Mouse (Mus musculus): ENCODE measurements at regions not wholly inside any gene's neighbourhood (a gene's known extent, or its start where the extent isn't known, plus 50 kb on each side); places are given as distances from the start of the nearest gene placed in this dataset. TPM values are rescaled to one million over a fixed set of nuclear protein-coding genes. Genes with fewer than 3 reads are reported as not detected.

DNA sequence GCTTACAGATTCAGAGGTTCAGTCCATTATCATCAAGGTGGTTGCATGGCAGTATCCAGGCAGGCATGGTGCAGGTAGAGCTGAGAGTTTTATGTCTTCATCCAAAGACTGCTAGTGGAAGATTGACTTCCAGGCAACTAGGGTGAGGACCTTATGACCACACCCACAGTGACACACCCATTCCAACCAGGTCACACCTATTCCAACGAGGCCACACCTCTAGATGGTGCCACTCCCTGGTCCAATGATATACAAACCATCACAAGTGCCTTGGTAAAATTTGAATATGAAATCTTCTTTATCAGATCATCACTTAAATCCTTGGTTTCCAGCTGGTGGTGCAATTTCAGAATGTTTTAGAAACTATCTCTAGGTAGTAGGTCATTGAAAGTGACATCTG is 61.1 kb upstream of the Adgra3 start:
- H3K27me3 ChIP-seq, result no peaks in the 10 kb centered on the region
- WGBS, result 61% methylated on average over 1 of the region's 1 CpGs
- no peak overlapping the region for H3K9ac ChIP-seq (replicated peaks)
- H3K4me2 ChIP-seq (replicated peaks), result no peak overlapping the region
- H3K4me1 ChIP-seq (replicated peaks), result no peaks in the 10 kb centered on the region
- H3K36me3 ChIP-seq, result no peaks in the 10 kb centered on the region
- H3K9me3 ChIP-seq, result no peaks in the 10 kb centered on the region
- H3K4me3 ChIP-seq (replicated peaks), result no peak overlapping the region
- ATAC-seq, result no peak
- H3K27ac ChIP-seq, result no peak overlapping the region

Small RNAs in the stretch of these regions (microRNA-seq; reads per million reads assigned to microRNA genes)
- gene Mir8117, result not detected

Measured in midbrain, embryonic 13.5 days (tissue).